Mouse (Mus musculus): ENCODE results near the gene Gna13. TPM values are rescaled to one million over a fixed set of nuclear protein-coding genes. Genes with fewer than 3 reads are reported as not detected.
A peak's percentile ranks its signal among the peaks of the same experiment; 100 is the strongest.

Gene Gna13
- polyA plus RNA-seq, 2 experiments: 9.4 to 13.1 TPM

DNA sequence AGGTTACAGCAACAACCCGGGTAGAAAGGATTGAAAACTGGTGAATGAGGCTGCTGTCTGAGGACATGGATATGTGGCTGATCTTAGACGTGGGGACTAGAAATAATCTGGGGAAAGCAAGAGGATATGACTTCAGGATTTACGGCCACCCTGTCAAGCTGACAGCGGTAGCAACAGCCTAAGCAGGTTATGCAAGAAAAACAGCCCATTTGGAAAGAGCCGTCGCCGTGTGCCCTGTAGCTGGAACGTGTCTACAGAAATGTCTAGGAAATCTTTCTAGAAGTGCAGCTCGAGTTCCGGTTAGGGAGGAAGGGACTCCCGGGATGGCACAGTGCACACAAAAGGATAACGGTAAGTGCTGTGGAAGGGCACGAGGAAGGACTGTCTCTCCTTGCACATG, 36.4 kb upstream of the Gna13 start:
- Histone ChIP-seq H3K9ac (replicated peaks) (no peak overlapping the region), H3K4me2 (ENCODE audit: low read depth) (no peak overlapping the region), H3K9me3 (ENCODE audit: control insufficient read depth, low read length) (no peaks in the 10 kb centered on the region), H3K4me1 (replicated peaks; ENCODE audit: control insufficient read depth in 2 of 2, insufficient read depth in 2 of 2, low read length in 1 of 2) (peaks cover 0 to 4% of the 10 kb centered on the region in 2 experiments; a peak in 1 of 4 replicates), H3K36me3 (replicated peaks; ENCODE audit: control insufficient read depth, insufficient read depth, low read depth) (no peaks in the 10 kb centered on the region), H3K27ac (no peak overlapping the region), H3K4me3 (ENCODE audit: insufficient read depth in 1 of 2, low read depth in 2 of 2, low read length in 2 of 2) (no peak overlapping the region), H3K27me3 (ENCODE audit: control insufficient read depth, insufficient read depth, low read length) (no peaks in the 10 kb centered on the region)
- no peak for TF ChIP-seq CTCF (IDR thresholded peaks at IDR 0.05; ENCODE audit: low read depth)
- TF ChIP-seq EP300 (IDR thresholded peaks at IDR 0.05; ENCODE audit: low read depth): no peak
- ATAC-seq (ENCODE audit: insufficient read depth) (no peak), DNase-seq (ENCODE audit: low read depth in 3 of 3, low spot score in 3 of 3) (no peak)
- WGBS (ENCODE audit: insufficient replicate concordance): 47% methylated on average over 13 of the region's 13 CpGs

DNA sequence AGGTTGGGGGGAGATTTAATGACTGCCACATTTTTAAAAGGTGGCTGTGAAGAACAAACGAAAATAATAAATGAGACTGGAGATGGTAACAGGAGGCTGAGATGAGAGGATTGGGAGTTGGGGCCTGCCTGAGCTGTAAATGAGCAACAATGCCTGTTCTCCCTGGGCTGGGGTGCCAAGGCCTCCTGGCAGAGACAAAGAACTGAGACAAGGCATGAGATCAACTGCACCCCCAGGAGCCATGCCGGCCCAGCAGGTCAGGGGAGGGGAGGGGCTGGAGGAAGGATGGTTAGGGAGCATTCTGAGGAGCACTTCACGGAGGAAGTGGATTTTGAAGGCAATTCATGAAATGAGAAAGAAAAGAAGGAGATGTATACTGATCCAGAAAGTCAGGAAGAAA, 35.2 kb upstream of the Gna13 start:
- H3K9me3 ChIP-seq (ENCODE audit: control insufficient read depth, low read length): no peaks in the 10 kb centered on the region
- no peak overlapping the region for H3K4me3 ChIP-seq (ENCODE audit: insufficient read depth in 1 of 2, low read depth in 2 of 2, low read length in 2 of 2)
- H3K27me3 ChIP-seq (ENCODE audit: control insufficient read depth, insufficient read depth, low read length): no peaks in the 10 kb centered on the region
- no peaks in the 10 kb centered on the region for H3K36me3 ChIP-seq (replicated peaks; ENCODE audit: control insufficient read depth, insufficient read depth, low read depth)
- 42% methylated on average over 3 of the region's 3 CpGs for WGBS (ENCODE audit: insufficient replicate concordance)
- no peak overlapping the region for H3K27ac ChIP-seq
- H3K4me1 ChIP-seq (replicated peaks; ENCODE audit: control insufficient read depth in 2 of 2, insufficient read depth in 2 of 2, low read length in 1 of 2): peaks cover 0 to 7% of the 10 kb centered on the region in 2 experiments; a peak in 1 of 4 replicates
- H3K9ac ChIP-seq (replicated peaks): no peak overlapping the region
- TF ChIP-seq EP300 (IDR thresholded peaks at IDR 0.05; ENCODE audit: low read depth) (no peak), CTCF (IDR thresholded peaks at IDR 0.05; ENCODE audit: low read depth) (no peak)
- no peak overlapping the region for H3K4me2 ChIP-seq (ENCODE audit: low read depth)
- no peak for ATAC-seq (ENCODE audit: insufficient read depth)
- no peak for DNase-seq (ENCODE audit: low read depth in 3 of 3, low spot score in 3 of 3)

DNA sequence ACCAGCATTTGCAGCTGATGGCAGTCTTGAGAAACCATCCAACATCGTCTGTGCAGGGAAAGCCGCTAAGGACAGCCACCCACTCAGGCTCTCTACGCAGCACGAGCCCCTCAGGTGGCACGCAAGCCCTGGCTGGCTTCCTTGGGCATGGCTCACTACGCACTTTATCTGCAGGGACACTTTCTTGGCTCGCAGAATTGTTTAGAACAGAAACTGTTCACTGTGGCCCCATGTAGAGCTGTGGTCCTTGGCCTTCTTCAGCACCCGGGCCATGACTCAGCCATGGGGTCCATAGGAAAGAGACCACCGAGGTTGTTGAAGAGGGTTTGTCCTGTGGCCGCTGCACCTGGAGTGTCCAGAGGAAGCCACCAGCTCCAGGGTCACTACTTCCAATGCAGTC, 34.7 kb upstream of the Gna13 start:
- ATAC-seq (ENCODE audit: insufficient read depth) (no peak), DNase-seq (ENCODE audit: low read depth in 3 of 3, low spot score in 3 of 3) (no peak)
- WGBS (ENCODE audit: insufficient replicate concordance): 58% methylated on average over 10 of the region's 10 CpGs
- Histone ChIP-seq H3K27me3 (ENCODE audit: control insufficient read depth, insufficient read depth, low read length) (no peaks in the 10 kb centered on the region), H3K27ac (no peak overlapping the region), H3K9ac (replicated peaks) (no peak overlapping the region), H3K36me3 (replicated peaks; ENCODE audit: control insufficient read depth, insufficient read depth, low read depth) (no peaks in the 10 kb centered on the region), H3K4me1 (replicated peaks; ENCODE audit: control insufficient read depth in 2 of 2, insufficient read depth in 2 of 2, low read length in 1 of 2) (peaks cover 0 to 7% of the 10 kb centered on the region in 2 experiments; a peak in 1 of 4 replicates), H3K9me3 (ENCODE audit: control insufficient read depth, low read length) (no peaks in the 10 kb centered on the region), H3K4me2 (ENCODE audit: low read depth) (no peak overlapping the region), H3K4me3 (ENCODE audit: insufficient read depth in 1 of 2, low read depth in 2 of 2, low read length in 2 of 2) (no peak overlapping the region)
- no peak for TF ChIP-seq CTCF (IDR thresholded peaks at IDR 0.05; ENCODE audit: low read depth)
- TF ChIP-seq EP300 (IDR thresholded peaks at IDR 0.05; ENCODE audit: low read depth): no peak

DNA sequence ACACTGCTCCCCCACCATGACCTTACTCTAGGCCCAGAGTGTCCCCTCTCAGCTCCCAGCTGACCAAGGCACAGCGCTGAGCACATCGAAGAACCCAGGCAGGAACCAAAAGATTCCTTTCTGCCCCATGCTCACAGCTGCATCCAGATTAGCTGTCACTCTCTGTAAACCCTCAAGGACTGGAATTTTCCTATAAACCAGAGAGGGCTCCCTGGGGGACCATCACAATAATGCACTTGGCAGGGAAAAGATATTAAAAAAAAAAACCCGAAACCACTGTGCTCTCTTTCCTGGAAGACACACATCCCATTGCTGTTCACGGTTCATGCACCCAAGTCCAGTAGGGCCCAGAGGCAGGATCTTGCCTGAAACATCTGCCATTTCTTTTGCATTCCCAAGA, 33.3 kb upstream of the Gna13 start:
- H3K4me1 ChIP-seq (replicated peaks; ENCODE audit: control insufficient read depth in 2 of 2, insufficient read depth in 2 of 2, low read length in 1 of 2): peaks cover 0 to 7% of the 10 kb centered on the region in 2 experiments; a peak in 1 of 4 replicates
- no peak overlapping the region for H3K9ac ChIP-seq (replicated peaks)
- DNase-seq (ENCODE audit: low read depth in 3 of 3, low spot score in 3 of 3): no peak
- H3K27ac ChIP-seq: no peak overlapping the region
- no peaks in the 10 kb centered on the region for H3K36me3 ChIP-seq (replicated peaks; ENCODE audit: control insufficient read depth, insufficient read depth, low read depth)
- H3K4me3 ChIP-seq (ENCODE audit: insufficient read depth in 1 of 2, low read depth in 2 of 2, low read length in 2 of 2): no peak overlapping the region
- 51% methylated on average over 4 of the region's 4 CpGs for WGBS (ENCODE audit: insufficient replicate concordance)
- no peaks in the 10 kb centered on the region for H3K9me3 ChIP-seq (ENCODE audit: control insufficient read depth, low read length)
- H3K27me3 ChIP-seq (ENCODE audit: control insufficient read depth, insufficient read depth, low read length): no peaks in the 10 kb centered on the region
- ATAC-seq (ENCODE audit: insufficient read depth): no peak
- H3K4me2 ChIP-seq (ENCODE audit: low read depth): no peak overlapping the region
- no peak for TF ChIP-seq CTCF (IDR thresholded peaks at IDR 0.05; ENCODE audit: low read depth)
- TF ChIP-seq EP300 (IDR thresholded peaks at IDR 0.05; ENCODE audit: low read depth): no peak

GRCm38 (mm10) chr11:109330706-109331393, 31.8 kb upstream of the Gna13 start:
- ATAC-seq (ENCODE audit: insufficient read depth): peak; percentile 46
- H3K27ac ChIP-seq: no peak overlapping the region
- H3K9ac ChIP-seq (replicated peaks): no peak overlapping the region
- DNase-seq (ENCODE audit: low read depth in 3 of 3, low spot score in 3 of 3): no peak
- no peaks in the 10 kb centered on the region for H3K27me3 ChIP-seq (ENCODE audit: control insufficient read depth, insufficient read depth, low read length)
- peak overlapping the region; percentile 64 for H3K4me2 ChIP-seq (ENCODE audit: low read depth)
- H3K36me3 ChIP-seq (replicated peaks; ENCODE audit: control insufficient read depth, insufficient read depth, low read depth): no peaks in the 10 kb centered on the region
- no peaks in the 10 kb centered on the region for H3K9me3 ChIP-seq (ENCODE audit: control insufficient read depth, low read length)
- 27% methylated on average over 17 of the region's 17 CpGs for WGBS (ENCODE audit: insufficient replicate concordance)
- peaks cover 0 to 7% of the 10 kb centered on the region in 2 experiments; a peak in 1 of 4 replicates for H3K4me1 ChIP-seq (replicated peaks; ENCODE audit: control insufficient read depth in 2 of 2, insufficient read depth in 2 of 2, low read length in 1 of 2)
- H3K4me3 ChIP-seq (ENCODE audit: insufficient read depth in 1 of 2, low read depth in 2 of 2, low read length in 2 of 2): no peak overlapping the region
- TF ChIP-seq EP300 (IDR thresholded peaks at IDR 0.05; ENCODE audit: low read depth) (no peak), CTCF (IDR thresholded peaks at IDR 0.05; ENCODE audit: low read depth) (no peak)
